Mouse (Mus musculus): ENCODE measurements around the gene Grm4.

The Grm4 gene

DNA sequence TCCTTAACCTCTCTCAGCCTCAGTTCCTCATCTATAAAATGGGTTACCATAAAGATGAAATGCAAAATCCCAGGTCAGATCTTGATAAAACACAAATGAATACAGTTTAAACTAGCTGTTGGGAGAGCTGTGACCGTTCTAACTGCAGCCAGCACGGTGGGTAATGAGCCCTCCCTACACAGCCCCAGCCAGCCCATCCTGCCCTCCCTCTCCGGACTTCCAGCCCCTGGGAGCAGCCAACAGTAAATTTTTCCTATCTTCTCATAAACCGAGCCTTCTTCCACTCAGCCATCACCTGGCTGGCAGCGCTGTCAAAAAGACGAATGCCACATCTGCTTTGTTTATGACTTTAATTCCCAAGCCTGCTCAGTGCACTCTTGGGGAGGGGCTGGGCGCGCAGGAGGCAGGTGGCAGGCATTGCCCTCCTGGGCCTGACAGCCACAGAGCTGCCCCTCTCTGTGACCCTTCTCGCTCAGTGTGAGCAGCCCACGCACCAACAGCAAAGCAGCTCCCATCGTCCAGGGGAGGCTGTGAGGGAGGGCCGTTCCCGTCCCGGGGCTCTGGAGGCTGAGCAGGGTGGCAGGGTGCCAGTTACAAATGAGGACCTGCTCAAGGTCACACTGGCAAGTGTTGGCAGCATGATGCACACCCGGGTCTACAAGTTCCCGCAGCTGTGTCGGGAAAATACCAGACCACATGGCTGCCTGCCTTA is 75.7 kb downstream of the Grm4 start:
- DNase-seq (ENCODE audit: low spot score in 2 of 2): no peak

DNA sequence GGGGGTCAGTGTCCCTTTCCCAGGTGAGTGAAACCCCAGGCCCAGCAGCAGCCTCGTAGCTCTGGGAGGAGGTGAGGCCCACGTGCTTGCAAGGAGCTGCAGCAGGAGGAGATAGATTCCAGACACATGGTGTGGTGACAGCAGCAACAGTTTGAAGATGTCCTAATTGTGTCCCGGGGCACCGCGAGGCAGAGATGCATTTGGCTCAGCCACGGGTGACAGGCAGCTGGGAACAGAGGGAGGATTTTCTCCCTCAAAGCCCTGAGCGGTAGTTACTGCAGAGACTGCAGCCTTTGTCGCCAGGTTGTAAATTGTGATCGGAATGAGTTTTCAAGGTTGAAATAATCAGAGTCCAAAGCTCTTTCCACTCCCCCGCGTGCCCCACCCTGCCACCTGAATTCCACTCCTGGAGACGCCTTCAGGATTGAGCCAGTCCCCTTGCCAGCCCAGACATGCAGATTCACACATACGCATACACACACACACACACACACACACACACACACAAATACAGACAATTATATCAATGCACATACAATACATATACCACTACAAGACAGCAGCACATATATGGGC is 78.6 kb downstream of the Grm4 start:
- no peak for DNase-seq (ENCODE audit: low spot score in 2 of 2)

DNA sequence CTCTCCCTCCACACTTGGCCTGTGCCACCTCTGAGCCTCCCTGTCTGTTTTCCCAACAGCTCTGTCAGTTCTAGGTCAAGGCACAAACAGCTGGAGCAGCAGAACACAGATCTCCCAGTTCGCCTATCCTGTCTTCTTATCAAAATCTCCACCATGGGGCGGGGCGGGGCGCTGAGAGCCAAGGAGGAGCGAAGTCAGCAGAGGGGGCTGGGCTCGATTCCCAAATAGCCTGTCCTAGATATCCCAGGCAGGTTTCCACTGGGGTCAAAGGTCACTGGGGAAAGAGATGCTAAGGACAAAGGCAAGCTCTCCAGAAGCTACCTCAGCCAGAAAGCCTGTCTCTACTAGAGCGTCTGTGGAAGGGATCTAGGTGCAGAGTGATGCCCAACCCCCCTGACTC is 79.4 kb downstream of the Grm4 start:
- no peak for DNase-seq (ENCODE audit: low spot score in 2 of 2)

DNA sequence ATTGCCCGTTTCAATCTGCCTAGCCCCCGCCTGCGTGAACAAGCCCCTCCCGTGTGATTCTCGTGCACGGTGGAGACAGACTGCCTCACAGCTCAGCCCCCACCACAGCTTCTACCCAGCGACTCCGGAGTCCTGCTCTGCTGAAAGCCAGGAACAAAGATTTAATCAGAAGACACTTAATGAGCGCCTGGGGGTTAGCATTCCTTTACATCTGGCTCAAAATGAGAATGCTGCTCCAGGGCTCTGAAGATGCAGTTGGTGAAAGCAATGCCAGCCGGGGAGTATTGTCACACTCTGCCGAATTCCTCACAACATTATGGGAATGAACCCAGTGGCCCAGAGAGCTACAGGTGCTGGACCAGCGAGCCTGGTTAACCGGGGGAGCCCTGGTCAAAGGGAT is 85.4 kb downstream of the Grm4 start:
- no peak for DNase-seq (ENCODE audit: low spot score in 2 of 2)

GRCm38 (mm10) chr17:27435225-27435624 is 86.0 kb downstream of the Grm4 start:
- DNase-seq (ENCODE audit: low spot score in 2 of 2): no peak

- DNase-seq (ENCODE audit: low spot score in 2 of 2): no peak
Observed at GRCm38 (mm10) chr17:27434066-27434465, 87.1 kb downstream of the Grm4 start.

DNA sequence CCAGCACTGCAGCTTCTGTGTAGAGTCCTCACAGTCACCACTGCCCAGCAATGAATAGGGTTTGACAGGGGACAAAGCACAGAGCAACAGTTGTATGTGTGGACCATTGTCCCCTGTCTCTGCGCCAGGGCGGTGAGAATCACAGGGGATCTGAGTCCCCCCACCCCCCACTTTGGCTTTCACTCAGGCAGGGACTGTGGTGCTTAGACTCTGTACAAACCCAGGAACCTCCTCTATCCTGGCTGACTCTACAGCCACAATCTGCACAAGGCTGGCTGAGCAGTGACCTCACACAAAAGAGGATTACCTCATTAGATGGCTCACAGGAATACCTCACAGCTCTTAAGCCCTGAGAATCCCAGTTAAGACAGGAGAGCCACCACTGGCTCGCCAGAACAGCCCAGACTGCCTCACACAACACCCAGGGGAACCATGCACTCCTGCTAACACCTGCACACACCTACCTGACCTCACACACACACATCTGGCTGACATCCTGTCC is 88.0 kb downstream of the Grm4 start:
- no peak for DNase-seq (ENCODE audit: low spot score in 2 of 2)

- DNase-seq (ENCODE audit: low spot score in 2 of 2): no peak
Observed at GRCm38 (mm10) chr17:27432145-27432650, 89.0 kb downstream of the Grm4 start.

DNA sequence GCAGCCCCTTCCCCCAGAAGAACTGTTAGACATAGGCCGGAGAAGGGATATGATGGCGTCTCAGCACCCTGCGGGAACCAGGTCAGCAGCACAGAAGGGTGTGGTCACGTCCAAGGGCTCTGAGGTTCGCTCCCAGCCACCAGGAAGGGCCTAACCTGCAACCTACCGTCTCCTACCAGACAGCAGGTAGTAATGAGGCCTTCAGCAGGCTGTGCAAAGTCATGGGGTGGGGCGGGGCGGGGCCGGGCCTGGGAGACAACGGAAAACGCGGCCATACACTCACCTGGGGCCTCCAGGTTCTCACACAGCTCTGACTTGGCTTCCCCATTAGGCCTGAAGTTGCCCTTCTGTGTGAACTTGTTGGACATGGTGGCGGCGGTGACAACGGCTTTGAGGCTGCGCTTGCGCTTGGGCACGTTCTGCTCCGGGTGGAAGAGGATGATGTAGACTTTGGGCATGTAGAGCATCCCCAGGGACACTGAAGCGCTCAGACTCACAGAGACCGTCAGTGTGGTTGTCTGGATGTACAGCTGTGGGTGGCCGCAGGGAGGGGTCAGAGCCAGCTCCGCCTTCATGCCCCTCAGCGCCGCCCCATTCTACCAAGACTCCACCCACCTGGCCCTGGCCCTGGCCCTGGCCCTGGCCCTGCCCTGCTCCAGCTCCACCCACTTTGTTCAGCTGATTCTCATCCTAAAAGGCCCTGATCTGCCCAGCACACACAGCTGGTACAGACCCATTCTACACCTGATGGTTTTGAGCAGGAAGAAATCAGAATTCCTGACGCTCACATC is 90.0 kb downstream of the Grm4 start:
- no peak for DNase-seq (ENCODE audit: low spot score in 2 of 2)

DNA sequence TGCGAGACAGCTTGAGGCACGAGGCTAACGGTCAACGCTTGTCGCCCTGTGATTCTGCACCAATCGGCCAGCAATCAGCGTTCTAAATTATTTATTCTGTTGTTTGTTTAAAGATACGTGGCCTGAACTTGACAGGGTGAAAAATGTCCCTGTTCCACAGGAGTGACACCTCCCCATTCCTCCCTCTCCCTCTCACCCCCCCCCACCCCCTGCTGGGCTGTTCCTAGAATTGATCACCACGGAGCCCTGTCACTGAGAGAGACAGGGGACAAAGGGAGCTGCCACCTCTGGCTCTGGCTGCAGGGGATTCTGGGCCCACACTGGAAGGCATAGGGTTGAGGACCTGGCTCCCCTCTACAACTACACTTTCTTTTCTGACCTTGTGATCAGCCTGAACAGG is 91.4 kb downstream of the Grm4 start:
- no peak for DNase-seq (ENCODE audit: low spot score in 2 of 2)

DNA sequence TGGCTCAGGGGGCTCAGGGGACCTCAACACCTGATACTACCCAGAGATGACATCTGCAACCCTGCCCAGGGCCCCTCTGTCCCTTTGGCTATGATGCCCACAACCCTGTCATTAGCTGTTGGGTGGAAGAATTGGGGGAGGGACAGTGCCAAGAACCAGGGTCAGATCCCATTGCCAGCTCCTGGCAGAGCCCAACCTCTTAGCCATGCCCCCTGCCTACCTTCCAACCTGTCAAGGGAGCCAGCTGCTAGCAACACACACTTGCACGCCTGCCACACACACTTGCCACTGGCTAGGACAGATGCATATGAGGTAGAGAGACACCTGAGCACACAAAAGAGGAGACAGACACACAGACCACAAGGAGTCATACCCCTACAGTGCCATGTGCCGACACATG is 96.2 kb downstream of the Grm4 start:
- DNase-seq (ENCODE audit: low spot score in 2 of 2): no peak

- no peak for DNase-seq (ENCODE audit: low spot score in 2 of 2)
Observed at GRCm38 (mm10) chr17:27424356-27424755, 96.8 kb downstream of the Grm4 start.

GRCm38 (mm10) chr17:27422726-27423381 is 98.3 kb downstream of the Grm4 start:
- DNase-seq (ENCODE audit: low spot score in 2 of 2): no peak

- DNase-seq (ENCODE audit: low spot score in 2 of 2): no peak
Observed at GRCm38 (mm10) chr17:27422371-27422725, 98.9 kb downstream of the Grm4 start.

GRCm38 (mm10) chr17:27421837-27422236 is 99.4 kb downstream of the Grm4 start:
- DNase-seq (ENCODE audit: low spot score in 2 of 2): no peak

GRCm38 (mm10) chr17:27409006-27409405 is 112.2 kb downstream of the Grm4 start:
- DNase-seq (ENCODE audit: low spot score in 2 of 2): no peak

GRCm38 (mm10) chr17:27408531-27408930 is 112.7 kb downstream of the Grm4 start:
- DNase-seq (ENCODE audit: low spot score in 2 of 2): no peak

DNA sequence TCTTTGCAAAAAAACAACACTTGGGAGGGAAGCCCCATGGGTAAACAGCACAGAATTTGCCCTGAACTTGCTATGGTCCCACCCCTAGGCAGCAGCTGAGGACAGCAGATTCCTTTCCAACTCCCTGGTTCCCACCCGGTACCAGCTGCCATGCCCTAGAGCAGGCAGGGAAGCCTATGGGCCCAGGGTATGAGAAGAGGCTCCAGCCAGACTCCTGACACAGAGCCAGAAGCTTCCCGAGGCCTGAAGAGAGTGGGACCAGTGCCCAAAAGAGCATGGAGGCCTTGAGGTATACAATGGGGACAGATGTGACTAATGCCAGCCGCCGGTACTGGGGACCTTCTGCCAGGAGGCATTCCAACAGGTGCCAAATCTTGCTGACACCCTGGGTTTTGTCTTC is 114.2 kb downstream of the Grm4 start:
- no peak for DNase-seq (ENCODE audit: low spot score in 2 of 2)

DNA sequence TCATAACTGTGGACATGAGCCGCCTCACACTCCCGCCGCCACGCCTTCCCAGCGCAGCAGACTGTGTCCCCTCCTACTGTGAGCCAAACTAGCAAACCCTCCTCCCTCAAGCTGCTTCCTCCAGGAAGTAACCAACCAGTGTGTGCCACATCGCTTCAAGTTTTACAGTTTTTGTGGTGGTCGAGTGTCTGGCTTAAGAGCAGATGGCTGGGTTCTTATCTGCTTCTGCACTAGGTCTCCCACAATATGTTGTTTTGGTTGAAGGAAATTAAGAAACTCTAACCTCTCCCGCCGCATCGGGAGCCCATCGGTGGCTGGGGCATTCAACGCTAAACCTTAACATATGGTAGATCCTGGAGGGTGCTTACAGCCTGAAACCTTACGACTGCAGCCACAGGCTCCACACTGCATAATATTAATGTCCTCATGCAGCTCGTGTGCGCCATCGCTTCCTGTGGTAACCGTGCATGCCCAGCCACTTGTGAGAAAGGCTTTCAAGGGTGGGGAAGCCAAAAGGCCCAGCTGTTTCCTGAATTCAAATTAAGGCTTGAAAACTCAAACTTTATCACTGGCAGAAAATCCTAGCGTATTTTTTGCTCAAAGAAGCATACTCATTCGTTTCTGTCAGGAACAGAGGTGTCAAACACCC is 115.7 kb downstream of the Grm4 start:
- DNase-seq (ENCODE audit: low spot score in 2 of 2): peak in 1 of 2 experiments; percentile 35

DNA sequence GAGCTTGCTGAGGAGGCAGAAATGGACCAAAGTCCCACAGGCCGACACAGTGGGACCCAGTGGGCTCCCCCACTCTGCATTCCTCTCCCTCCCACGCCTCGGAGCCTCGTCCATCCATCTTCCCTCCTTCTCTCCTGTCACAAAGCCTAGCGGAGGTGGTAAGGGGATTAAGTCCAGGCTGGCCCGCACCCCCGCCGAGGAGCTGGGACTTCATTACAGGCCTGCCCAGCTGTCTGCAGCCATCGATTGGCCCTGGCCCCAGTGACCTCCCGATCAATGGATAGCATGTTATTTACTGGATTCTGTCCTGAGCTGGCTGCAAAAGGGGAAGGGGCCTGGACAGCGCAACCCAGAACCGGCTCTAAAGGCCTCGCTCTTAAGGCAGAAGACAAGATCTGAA is 120.0 kb downstream of the Grm4 start:
- no peak for DNase-seq (ENCODE audit: low spot score in 2 of 2)

- no peak for DNase-seq (ENCODE audit: low spot score in 2 of 2)
Observed at GRCm38 (mm10) chr17:27393931-27394330, 127.3 kb downstream of the Grm4 start.

- DNase-seq (ENCODE audit: low spot score in 2 of 2): no peak
Observed at GRCm38 (mm10) chr17:27393432-27393831, 127.8 kb downstream of the Grm4 start.

Data from spleen, postnatal 10 days (tissue).